Mouse (Mus musculus) heart, embryonic 12.5 days (tissue): ENCODE results near the gene Pdxdc1. TPM values are rescaled to one million over a fixed set of nuclear protein-coding genes. Genes with fewer than 3 reads are reported as not detected.
"Not testable (repeated sequence)": the region's sequence is repeated elsewhere in the genome, so short reads cannot be mapped to it uniquely, and the experiment has no call there.

ENCODE experiments used
- ATAC-seq: fragments of 200-750 bp; cut with Nextera tagmentation; 2 replicates; pipeline ENCODE4 v1.8.0; 2017; ENCODE audit warnings: moderate TSS enrichment, moderate library complexity; ENCODE audit not compliant: insufficient number of reproducible peaks, low FRiP score
- H3K27ac ChIP-seq: fragments of 300-500 bp; sonication (generic); 2 replicates; pipeline ENCODE4 v1.5.1; 2016; ENCODE audit warnings: mild to moderate bottlenecking, moderate library complexity; ENCODE audit not compliant: poor library complexity, severe bottlenecking
- H3K27me3 ChIP-seq: fragments of 300-500 bp; sonication (generic); replicated peaks from 2 replicates; pipeline ENCODE4 v1.6.1; 2016; ENCODE audit warnings: mild to moderate bottlenecking, moderate library complexity
- H3K36me3 ChIP-seq: fragments of 300-500 bp; sonication (generic); 2 replicates; pipeline ENCODE4 v1.6.1; 2016; ENCODE audit warnings: mild to moderate bottlenecking, moderate library complexity
- H3K4me1 ChIP-seq: fragments of 300-500 bp; sonication (generic); replicated peaks from 2 replicates; pipeline ENCODE4 v1.6.1; 2016; ENCODE audit warnings: mild to moderate bottlenecking
- H3K4me2 ChIP-seq: fragments of 300-500 bp; sonication (generic); 2 replicates; pipeline ENCODE4 v1.6.1; 2016; ENCODE audit warnings: mild to moderate bottlenecking, moderate library complexity
- H3K4me3 ChIP-seq: fragments of 300-500 bp; sonication (generic); 2 replicates; pipeline ENCODE4 v1.5.1; 2016; ENCODE audit warnings: mild to moderate bottlenecking
- H3K9ac ChIP-seq: fragments of 300-500 bp; sonication (generic); 2 replicates; pipeline ENCODE4 v1.6.1; 2016; ENCODE audit warnings: mild to moderate bottlenecking, moderate library complexity
- H3K9me3 ChIP-seq: fragments of 300-500 bp; sonication (generic); replicated peaks from 2 replicates; pipeline ENCODE4 v1.6.1; 2016; ENCODE audit warnings: mild to moderate bottlenecking, moderate library complexity
- WGBS: fragments of 180-500 bp; shearing (Covaris S2); methylation state at CpG from one replicate; pipeline ENCODE4 v1.1.7; 2016; 5-methylcytosine and 5-hydroxymethylcytosine counted together
- polyA plus RNA-seq: library from polyadenylated mRNA; unstranded; fragments of >200 nt; fragmentation: Nextera tagmentation; extraction: Ambion mirVana; gene quantifications from 2 replicates; pipeline ENCODE4 v1.2.1, GENCODE M21; 2016

Pdxdc1 gene
- polyA plus RNA-seq, 1 experiment from 2014 or later = 75.6 TPM

- Histone ChIP-seq H3K4me1 (no peaks in the 10 kb centered on the region), H3K36me3 (peaks cover 20% of the 10 kb centered on the region), H3K27ac (peak overlapping the region; percentile 16), H3K9me3 (no peaks in the 10 kb centered on the region), H3K27me3 (no peaks in the 10 kb centered on the region), H3K9ac (no peak overlapping the region), H3K4me2 (no peak overlapping the region), H3K4me3 (no peak overlapping the region)
- ATAC-seq = no peak
- WGBS = 51% methylated on average over 3 of the region's 3 CpGs
Observed at GRCm38 (mm10) chr16:13883094-13883774, 19.7 kb downstream of the Pdxdc1 start.

GRCm38 (mm10) chr16:13875483-13875882, 27.4 kb downstream of the Pdxdc1 start:
- 0 out of 2 replicates have a peak overlapping the region, but pooled peaks have one; percentile 64 for H3K27ac ChIP-seq
- H3K9me3 ChIP-seq = no peaks in the 10 kb centered on the region
- no peak for ATAC-seq
- H3K4me3 ChIP-seq = no peak overlapping the region
- peaks cover 58% of the 10 kb centered on the region for H3K36me3 ChIP-seq
- no peak overlapping the region for H3K4me2 ChIP-seq
- no peak overlapping the region for H3K9ac ChIP-seq
- no peaks in the 10 kb centered on the region for H3K27me3 ChIP-seq
- WGBS = 70% methylated on average over 4 of the region's 4 CpGs
- H3K4me1 ChIP-seq = 0 out of 2 replicates have a peak, but pooled peaks cover 5% of the 10 kb centered on the region

- WGBS = 9% methylated on average over 42 of the region's 42 CpGs
- H3K27me3 ChIP-seq = no peaks in the 10 kb centered on the region
- H3K4me2 ChIP-seq = peak overlapping the region; percentile 72
- 0 out of 2 replicates have a peak, but pooled peaks have one; percentile 25 for ATAC-seq
- H3K4me1 ChIP-seq = peaks cover 4% of the 10 kb centered on the region; the same call in 1 of the 2 replicates
- H3K36me3 ChIP-seq = peaks cover 46% of the 10 kb centered on the region
- H3K27ac ChIP-seq = peak overlapping the region; percentile 38; the same call in 1 of the 2 replicates
- H3K9ac ChIP-seq = peak overlapping the region; percentile 68
- H3K9me3 ChIP-seq = no peaks in the 10 kb centered on the region
- H3K4me3 ChIP-seq = peak overlapping the region; percentile 46
Observed at GRCm38 (mm10) chr16:13867910-13868514, 34.9 kb downstream of the Pdxdc1 start.

- H3K9ac ChIP-seq, ATAC-seq, H3K4me1 ChIP-seq, H3K27ac ChIP-seq, H3K9me3 ChIP-seq, H3K27me3 ChIP-seq: not testable (repeated sequence)
- Histone ChIP-seq H3K4me2 (peak overlapping the region; percentile 72), H3K36me3 (peaks cover 50% of the 10 kb centered on the region), H3K4me3 (peak overlapping the region; percentile 46)
- 31% methylated on average over 5 of the region's 5 CpGs for WGBS
Observed at GRCm38 (mm10) chr16:13867406-13867805, 35.5 kb downstream of the Pdxdc1 start.

DNA sequence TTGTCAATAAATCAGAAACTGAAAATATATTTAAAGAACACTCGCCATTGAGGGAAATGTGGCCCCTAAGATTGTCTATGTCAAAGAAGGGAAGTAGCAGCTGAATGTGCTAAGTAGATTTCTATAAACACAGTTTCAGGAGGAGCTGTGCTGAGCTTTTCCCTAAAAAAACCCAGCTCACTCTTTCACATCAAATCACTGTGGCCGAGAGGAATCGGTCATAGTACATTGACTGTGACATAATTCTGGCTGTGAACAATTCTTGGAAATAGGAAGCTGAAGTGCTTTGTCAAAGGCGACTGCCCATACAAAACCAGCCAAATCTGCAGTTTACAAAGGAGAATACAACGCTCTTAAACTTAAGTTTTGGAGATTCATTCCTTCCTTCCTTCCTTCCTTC, 36.3 kb downstream of the Pdxdc1 start:
- H3K36me3 ChIP-seq = peaks cover 50% of the 10 kb centered on the region
- no peak for ATAC-seq

DNA sequence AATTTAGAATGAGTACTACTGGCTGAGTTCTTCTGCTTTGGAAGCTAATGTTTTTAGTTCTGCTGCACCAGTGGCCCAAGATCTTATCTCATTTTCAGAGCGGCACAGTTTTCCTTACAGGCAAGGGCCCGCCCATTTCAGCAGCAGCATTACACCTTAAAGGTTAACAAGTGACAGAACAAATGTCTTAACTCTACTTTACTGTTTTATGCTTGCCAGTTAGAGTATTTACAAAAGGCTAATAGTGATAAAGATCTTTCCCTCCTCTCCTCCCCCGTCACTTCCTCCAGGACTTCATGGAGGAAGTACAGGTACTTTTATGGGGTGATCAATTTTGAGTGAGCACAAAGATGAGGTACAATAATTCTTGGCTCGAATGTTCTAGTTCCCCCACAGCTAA, 36.9 kb downstream of the Pdxdc1 start:
- H3K9me3 ChIP-seq = no peaks in the 10 kb centered on the region
- WGBS = 58% methylated on average over 4 of the region's 4 CpGs
- H3K27ac ChIP-seq = no peak overlapping the region
- H3K4me2 ChIP-seq = no peak overlapping the region
- ATAC-seq = no peak
- H3K27me3 ChIP-seq = no peaks in the 10 kb centered on the region
- H3K36me3 ChIP-seq = peaks cover 46% of the 10 kb centered on the region
- H3K4me1 ChIP-seq = peaks cover 4% of the 10 kb centered on the region; the same call in 1 of the 2 replicates
- no peak overlapping the region for H3K9ac ChIP-seq
- H3K4me3 ChIP-seq = no peak overlapping the region

More for the DNA sequence above, 36.3 kb downstream of the Pdxdc1 start:
- no peaks in the 10 kb centered on the region for H3K27me3 ChIP-seq
- no peak overlapping the region for H3K27ac ChIP-seq
- peaks cover 4% of the 10 kb centered on the region; the same call in 1 of the 2 replicates for H3K4me1 ChIP-seq
- no peak overlapping the region for H3K4me3 ChIP-seq
- WGBS = 77% methylated on average over 5 of the region's 5 CpGs
- H3K9ac ChIP-seq = no peak overlapping the region
- H3K9me3 ChIP-seq = no peaks in the 10 kb centered on the region
- H3K4me2 ChIP-seq = no peak overlapping the region

GRCm38 (mm10) chr16:13853886-13854285, 49.0 kb downstream of the Pdxdc1 start:
- H3K9me3 ChIP-seq = no peaks in the 10 kb centered on the region
- no peak overlapping the region for H3K4me3 ChIP-seq
- no peak overlapping the region for H3K9ac ChIP-seq
- H3K27me3 ChIP-seq = no peaks in the 10 kb centered on the region
- H3K4me1 ChIP-seq = no peaks in the 10 kb centered on the region
- 94% methylated on average over 4 of the region's 4 CpGs for WGBS
- no peak overlapping the region for H3K27ac ChIP-seq
- no peak for ATAC-seq
- H3K4me2 ChIP-seq = no peak overlapping the region
- peaks cover 44% of the 10 kb centered on the region for H3K36me3 ChIP-seq

- WGBS = 90% methylated on average over 4 of the region's 4 CpGs
- no peak overlapping the region for H3K27ac ChIP-seq
- H3K4me3 ChIP-seq = no peak overlapping the region
- H3K27me3 ChIP-seq = no peaks in the 10 kb centered on the region
- no peak for ATAC-seq
- no peaks in the 10 kb centered on the region for H3K4me1 ChIP-seq
- H3K36me3 ChIP-seq = peaks cover 37% of the 10 kb centered on the region
- no peaks in the 10 kb centered on the region for H3K9me3 ChIP-seq
- no peak overlapping the region for H3K4me2 ChIP-seq
- H3K9ac ChIP-seq = no peak overlapping the region
Observed at GRCm38 (mm10) chr16:13851446-13851845, 51.5 kb downstream of the Pdxdc1 start.

- ATAC-seq = no peak
- Histone ChIP-seq H3K4me3 (no peak overlapping the region), H3K9ac (no peak overlapping the region), H3K27ac (no peak overlapping the region), H3K4me2 (no peak overlapping the region), H3K4me1 (no peaks in the 10 kb centered on the region), H3K9me3 (no peaks in the 10 kb centered on the region), H3K27me3 (no peaks in the 10 kb centered on the region), H3K36me3 (peaks cover 46% of the 10 kb centered on the region)
- WGBS = 57% methylated on average over 2 of the region's 2 CpGs
Observed at GRCm38 (mm10) chr16:13848310-13848709, 54.6 kb downstream of the Pdxdc1 start.

GRCm38 (mm10) chr16:13846675-13847074, 56.3 kb downstream of the Pdxdc1 start:
- H3K4me3 ChIP-seq = no peak overlapping the region
- H3K36me3 ChIP-seq = peaks cover 48% of the 10 kb centered on the region
- H3K27ac ChIP-seq = no peak overlapping the region
- WGBS = 81% methylated on average over 1 of the region's 1 CpGs
- no peak overlapping the region for H3K4me2 ChIP-seq
- no peak overlapping the region for H3K9ac ChIP-seq
- no peaks in the 10 kb centered on the region for H3K9me3 ChIP-seq
- no peaks in the 10 kb centered on the region for H3K27me3 ChIP-seq
- no peak for ATAC-seq
- no peaks in the 10 kb centered on the region for H3K4me1 ChIP-seq

GRCm38 (mm10) chr16:13845031-13845430, 57.9 kb downstream of the Pdxdc1 start:
- Histone ChIP-seq H3K27ac (no peak overlapping the region), H3K9ac (no peak overlapping the region), H3K9me3 (no peaks in the 10 kb centered on the region), H3K4me3 (no peak overlapping the region), H3K4me2 (no peak overlapping the region), H3K36me3 (peaks cover 63% of the 10 kb centered on the region), H3K4me1 (no peaks in the 10 kb centered on the region), H3K27me3 (no peaks in the 10 kb centered on the region)
- no peak for ATAC-seq
- WGBS = 90% methylated on average over 5 of the region's 5 CpGs
